Mouse (Mus musculus) gastrocnemius, postnatal 14 days (tissue): Measurements from ENCODE around the gene Gm16253. TPM values are rescaled to one million over a fixed set of nuclear protein-coding genes. Genes with fewer than 3 reads are reported as not detected.
"Not testable (repeated sequence)": the region's sequence is repeated elsewhere in the genome, so short reads cannot be mapped to it uniquely, and the experiment has no call there.

Source experiments
- DNase-seq: peaks from one replicate; pipeline ENCODE4 v3.0.0; 2021; ENCODE audit warnings: mixed read lengths
- intact Hi-C: fragments of 180-260 bp; cut with DNase I; formaldehyde crosslinking; loops from one replicate; pipeline ENCODE4 v1.15.1; 2025; ENCODE audit warnings: low total_unique reads
- total RNA-seq, 2 experiments: library from RNA; stranded (reverse); gene quantifications; 2 replicates each; pipeline ENCODE4 v1.2.3; 2021

The Gm16253 gene
- total RNA-seq, 2 experiments from 2014 or later, result 1.2 to 1.5 TPM

DNA sequence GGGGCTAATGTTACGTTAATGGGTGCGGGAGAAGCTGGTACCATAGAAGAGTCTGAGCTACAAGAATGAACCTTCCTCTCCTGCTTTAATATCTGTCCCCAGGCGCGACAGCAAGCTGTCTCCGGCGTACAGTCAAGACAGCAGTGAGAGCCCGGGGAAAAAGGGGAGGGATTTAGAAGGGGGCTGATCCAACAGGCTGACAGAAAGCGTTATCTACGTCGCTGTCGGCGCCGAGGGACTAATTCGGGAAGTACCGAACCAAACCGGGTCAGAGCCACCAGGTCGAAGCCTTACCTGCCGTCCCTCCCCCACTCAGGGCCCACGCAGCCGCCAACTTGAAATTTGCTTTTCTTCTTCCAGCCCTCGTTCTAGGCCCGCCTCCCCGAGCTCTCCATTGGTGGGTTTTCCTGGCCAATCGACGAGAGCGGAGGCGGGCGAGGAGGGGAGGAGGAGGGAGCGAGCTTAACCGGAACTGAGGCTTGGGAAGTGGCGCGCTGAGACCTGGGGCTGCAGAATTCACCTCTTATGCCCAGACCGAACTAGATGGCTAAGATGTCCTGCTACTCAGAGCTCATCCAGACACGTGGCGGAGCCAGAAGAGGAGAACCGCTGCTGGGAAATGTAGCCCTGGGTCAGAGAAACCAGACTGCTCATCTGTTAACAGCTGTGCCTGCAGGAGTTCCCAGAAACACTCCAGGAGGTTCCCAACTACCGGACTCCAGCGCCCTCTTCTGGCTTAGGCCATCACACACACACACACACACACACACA lies 17.2 kb downstream of the Gm16253 start, which contains the start of gene Polr3gl:
TSS of gene Polr3gl (minus strand) at position 392 of the 771 bp plus-strand sequence.
- intact Hi-C loops, result no loop called here
- DNase-seq, result peak; percentile 94

DNA sequence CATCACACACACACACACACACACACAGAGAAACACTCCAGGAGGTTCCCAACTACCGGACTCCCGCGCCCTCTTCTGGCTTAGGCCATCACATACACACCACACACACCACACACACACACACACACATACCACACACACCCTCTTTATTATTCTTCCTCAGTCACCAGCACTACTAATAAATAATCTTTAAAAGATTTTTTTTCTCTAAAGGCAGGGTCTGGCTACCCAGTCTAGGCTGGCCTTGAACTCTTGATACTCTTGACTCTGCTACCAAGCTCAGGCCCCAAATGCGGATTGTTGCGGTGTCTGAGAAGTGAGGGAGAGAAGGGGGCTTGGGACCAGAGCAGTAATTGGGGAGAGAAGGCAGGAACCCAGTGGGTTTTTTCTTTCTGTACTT lies 18.1 kb downstream of the Gm16253 start:
- intact Hi-C loops, result loop anchor here (5.0 kb wide), 1 partner anchor 37 kb away; no protein-coding TSS in a partner anchor
- no peak for DNase-seq

DNA sequence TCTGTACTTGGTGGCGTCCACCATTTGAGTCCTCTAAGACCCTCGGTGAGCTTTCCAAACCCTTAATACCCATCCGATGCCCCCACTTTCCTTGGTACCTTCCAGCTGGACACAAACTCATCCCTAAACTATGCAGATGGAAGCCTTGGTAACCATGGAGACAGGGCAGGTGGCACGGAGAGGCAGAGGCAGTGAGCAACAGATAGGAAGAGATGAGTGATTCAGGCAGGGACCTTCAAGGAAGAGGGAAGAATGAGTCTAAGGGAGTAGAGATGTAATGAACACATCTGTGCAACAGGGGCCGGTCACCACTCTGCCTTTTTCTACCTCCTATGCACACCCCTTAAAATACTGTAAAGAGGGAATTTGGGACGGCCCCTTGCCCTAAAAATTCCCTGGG lies 18.9 kb downstream of the Gm16253 start:
- DNase-seq, result no peak
- intact Hi-C loops, result loop anchor here (5.0 kb wide), 1 partner anchor 37 kb away; no protein-coding TSS in a partner anchor

DNA sequence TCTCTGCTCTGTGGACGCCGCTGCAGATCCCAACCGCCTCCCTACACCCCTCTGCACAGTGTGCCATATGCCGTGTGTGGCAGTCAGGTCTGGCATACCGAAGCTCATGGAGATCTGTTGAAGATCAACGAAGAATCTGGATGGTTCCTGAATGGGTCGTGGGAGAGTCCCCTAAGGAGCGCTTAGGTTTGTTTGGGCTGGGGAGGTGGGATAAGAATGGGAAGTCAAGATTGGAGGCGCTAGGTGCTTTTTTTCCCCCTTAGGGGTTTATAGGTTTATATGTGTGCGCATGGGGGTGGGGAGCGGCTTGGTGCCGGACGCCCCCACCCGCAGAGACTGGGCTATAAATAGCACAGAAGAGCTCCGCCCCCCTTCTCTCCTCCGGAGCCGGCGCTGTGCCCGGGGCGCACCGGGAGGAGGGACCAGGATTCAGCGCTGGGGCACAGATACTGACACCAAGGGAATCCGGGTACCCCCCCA lies 19.5 kb downstream of the Gm16253 start, which contains the start of gene Ankrd34a:
TSS of gene Ankrd34a (plus strand) at position 409 of the 480 bp plus-strand sequence.
- peak; percentile 63 for DNase-seq
- intact Hi-C loops, result loop anchor here (5.0 kb wide), 1 partner anchor 36 kb away; no protein-coding TSS in a partner anchor

DNA sequence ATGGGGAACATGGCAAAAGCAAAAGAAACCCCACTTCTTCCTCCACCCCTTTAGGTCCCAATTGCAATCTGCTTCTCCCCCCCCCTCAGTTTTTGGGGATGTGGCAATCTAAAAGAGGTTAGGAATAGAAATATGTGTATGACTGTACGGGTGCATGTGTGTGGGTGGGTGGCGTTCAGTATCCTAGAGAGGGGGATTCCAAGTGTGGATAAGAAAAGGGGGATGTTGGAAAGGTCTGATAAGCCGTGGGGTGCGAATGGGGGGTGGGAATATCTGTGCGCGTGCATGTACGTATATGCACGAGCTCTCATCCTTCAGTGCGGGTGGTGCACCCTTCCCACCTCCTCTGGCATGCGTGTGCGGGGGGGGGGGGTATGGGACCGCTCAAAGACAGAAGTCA lies 20.1 kb downstream of the Gm16253 start:
- DNase-seq, result no peak
- intact Hi-C loops, result loop anchor here (5.0 kb wide), 1 partner anchor 35 kb away; no protein-coding TSS in a partner anchor

DNA sequence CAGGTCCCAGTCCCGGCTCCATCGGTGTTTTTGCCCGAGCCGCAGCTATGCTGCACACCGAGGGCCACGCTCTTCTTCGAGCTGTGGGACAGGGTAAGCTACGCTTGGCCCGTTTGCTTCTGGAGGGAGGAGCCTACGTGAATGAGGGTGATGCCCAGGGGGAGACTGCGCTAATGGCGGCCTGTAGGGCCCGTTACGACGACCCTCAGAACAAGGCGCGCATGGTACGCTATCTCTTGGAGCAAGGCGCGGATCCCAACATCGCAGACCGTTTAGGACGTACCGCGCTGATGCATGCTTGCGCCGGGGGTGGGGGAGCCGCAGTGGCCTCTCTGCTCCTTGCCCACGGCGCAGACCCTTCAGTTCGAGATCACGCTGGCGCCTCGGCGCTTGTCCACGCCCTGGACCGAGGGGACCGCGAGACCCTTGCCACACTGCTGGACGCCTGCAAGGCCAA lies 20.7 kb downstream of the Gm16253 start:
- intact Hi-C loops, result loop anchor here (5.0 kb wide), 1 partner anchor 35 kb away; no protein-coding TSS in a partner anchor
- DNase-seq, result peak; percentile 20

DNA sequence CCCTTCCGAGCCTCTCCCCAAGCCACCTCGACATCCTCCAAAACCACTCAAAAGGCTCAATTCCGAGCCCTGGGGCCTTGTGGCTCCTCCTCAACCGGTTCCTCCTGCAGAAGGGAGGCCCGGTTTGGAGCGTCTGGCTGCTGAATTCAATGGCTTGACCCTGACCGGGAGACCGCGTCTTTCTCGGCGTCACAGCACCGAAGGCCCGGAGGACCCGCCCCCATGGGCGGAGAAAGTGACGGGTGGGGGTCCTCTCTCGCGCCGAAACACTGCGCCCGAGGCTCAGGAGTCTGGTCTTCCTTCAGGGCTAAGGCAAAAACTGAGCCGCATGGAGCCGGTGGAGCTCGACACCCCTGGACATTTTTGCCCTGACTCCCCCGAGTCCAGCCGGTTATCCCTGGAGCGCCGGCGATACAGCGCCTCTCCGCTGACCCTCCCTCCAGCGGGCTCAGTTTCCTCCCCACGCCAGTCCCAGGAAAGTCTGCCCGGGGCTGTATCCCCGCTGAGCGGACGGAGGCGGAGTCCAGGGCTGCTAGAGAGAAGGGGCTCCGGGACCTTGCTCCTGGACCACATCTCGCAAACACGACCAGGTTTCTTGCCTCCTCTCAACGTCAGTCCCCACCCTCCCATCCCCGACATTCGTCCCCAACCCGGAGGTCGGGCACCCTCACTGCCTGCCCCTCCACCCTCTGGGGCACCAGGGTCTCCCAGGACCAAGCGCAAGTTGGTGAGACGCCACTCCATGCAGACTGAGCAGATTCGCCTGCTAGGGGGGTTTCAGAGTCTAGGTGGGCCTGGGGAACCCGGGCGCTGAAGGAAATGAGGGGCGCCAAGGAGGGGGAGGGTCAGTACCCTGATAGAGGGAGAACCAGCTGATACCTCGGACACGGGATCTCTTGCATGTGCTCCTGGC lies 21.6 kb downstream of the Gm16253 start:
- intact Hi-C loops, result loop anchor here (5.0 kb wide), 1 partner anchor 34 kb away; no protein-coding TSS in a partner anchor
- peak; percentile 75 for DNase-seq

DNA sequence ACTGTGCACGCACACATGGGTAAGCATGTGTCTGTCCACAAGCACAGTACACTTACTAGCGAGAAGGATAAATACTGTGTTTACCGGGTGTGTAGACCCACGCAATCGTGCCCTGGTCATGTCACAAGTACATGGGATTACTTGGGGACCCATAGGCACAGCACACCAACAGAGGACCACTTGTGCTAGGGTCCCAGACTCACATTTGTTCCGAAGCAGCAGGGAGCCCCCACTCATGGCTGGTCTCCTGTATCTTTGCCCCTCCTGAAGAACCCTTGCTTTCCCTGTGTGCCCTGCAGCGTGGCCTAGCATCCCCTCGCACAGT lies 22.2 kb downstream of the Gm16253 start:
- intact Hi-C loops, result loop anchor here (5.0 kb wide), 1 partner anchor 33 kb away; no protein-coding TSS in a partner anchor
- no peak for DNase-seq

DNA sequence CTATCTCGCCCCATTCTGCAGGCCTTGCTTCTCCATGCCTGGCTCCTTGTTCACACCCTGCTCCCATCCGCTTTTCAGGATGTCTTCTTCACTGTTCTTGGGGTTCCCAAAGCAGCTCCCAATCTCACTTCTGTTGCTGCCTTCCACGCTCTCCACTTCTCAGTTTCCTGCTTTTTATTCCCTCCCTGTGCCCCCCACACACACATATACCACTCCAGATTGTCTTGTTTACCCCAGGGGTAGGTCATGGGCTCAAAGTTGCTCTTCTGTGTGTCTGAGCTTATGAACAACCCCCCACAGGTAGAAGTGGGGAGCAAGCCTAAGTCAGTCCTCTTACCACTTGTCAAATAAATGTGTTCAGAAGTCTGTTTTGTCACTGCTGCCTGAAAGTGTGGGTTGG lies 22.6 kb downstream of the Gm16253 start:
- intact Hi-C loops, result loop anchor here (5.0 kb wide), 1 partner anchor 33 kb away; no protein-coding TSS in a partner anchor
- no peak for DNase-seq

DNA sequence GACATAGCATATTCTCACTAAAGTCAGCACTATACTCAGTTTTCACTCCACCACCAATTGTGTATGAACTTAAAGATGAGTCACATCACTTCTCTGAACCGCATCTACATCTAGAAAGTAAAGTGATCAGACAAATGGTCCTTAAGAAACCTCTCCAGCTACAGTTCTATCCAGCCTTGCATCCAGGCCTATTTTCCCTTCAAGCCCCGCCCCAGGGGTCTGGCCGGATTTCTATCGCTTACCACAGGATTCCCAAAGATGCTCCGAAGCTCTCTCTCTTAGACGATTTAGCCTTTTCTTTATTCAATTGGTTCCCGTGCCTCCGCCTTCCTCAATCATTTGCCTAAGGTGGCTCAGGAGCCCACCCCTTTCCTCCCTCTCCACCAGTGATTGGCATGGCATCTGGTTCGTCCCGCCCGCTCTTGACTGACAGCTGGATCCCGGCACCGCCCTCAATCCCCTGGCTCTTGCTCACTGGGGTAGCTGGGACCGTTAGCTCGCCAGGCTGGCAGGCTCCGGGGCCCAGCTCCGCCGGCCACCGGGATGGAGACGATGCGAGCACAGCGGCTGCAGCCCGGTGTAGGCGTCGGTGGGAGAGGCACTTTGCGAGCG lies 24.0 kb downstream of the Gm16253 start, which contains the start of gene Lix1l:
TSS of gene Lix1l (plus strand) at position 511 of the 612 bp plus-strand sequence.
- intact Hi-C loops, result no loop called here
- DNase-seq, result peak; percentile 95

DNA sequence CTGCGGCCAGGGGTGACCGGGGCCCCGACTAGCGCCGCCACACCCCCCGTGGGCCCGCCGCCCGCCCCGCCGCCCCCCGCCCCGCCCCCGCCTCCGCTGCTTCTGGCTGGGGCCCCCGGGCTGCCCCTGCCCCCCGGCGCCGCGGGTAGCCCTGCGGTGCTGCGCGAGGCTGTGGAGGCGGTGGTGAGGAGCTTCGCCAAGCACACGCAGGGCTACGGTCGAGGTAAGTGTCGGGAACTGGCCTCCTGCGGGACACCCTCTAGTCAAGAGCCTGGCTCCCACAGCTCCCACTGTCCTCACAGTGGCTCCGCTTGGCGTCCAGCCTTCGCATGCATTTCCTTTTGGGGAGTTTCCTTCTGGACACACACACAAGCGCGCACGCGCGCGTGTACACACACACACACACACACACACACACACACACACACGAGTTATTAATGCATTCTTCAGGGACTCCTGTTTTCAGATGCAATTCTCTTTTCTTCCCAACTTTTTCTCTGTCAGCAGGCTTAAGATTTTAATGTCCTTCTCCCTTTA lies 24.5 kb downstream of the Gm16253 start:
- DNase-seq, result peak; percentile 80
- intact Hi-C loops, result no loop called here

DNA sequence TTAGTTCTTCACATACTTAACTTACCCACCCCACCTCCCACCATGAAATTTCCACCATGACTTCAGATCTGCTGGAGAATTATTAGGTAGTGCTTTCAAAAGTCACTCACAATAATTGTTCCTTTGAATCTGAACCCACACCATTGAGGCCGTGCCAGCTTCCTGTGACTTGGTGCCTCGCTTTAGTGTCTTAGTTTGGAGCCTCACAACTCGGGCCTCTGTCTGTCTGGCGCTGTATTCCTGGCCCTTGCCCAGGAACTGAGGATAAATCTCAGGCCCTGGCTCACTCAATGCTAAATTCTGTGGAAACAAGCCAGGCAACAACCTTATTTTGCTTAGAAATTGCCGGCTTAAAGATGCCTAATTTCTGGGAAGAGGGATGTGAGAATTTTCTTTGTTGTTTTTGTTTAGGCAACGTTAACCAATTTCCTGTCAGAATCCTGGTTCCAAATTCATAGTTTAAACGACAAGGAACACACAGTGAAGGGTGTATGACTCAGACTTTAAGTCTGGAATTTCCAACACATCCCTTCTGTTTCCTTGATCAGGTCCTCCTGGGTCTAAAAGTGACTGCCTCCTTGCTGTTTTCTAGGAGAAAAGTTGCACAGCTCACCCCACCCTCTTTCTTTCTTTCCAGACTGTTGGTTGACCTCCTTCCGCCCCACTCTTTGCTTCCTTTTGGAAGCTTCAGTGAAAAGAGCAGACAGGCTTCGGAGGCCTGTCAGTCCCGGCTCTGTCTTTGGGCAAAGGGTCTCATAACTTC lies 25.3 kb downstream of the Gm16253 start:
- intact Hi-C loops, result no loop called here
- peak; percentile 45 for DNase-seq

DNA sequence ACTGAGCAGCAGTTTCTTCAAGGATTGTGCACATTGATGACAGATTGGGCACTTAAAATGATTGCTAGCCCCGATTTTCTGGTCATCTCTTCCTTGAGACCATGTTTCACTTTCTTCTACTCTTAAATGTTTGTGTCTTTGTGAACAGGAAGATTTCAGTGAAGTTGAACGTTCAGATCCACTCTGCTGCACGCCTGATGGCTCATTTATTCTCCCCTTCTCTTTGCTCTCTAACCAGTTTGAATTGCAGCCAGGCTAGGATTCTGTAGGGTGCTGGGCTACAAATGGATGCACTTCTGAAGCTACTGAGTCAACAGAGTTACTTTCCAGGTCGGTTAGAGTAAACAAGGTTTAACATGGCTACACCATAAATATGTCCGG lies 25.9 kb downstream of the Gm16253 start:
- no peak for DNase-seq
- intact Hi-C loops, result no loop called here

DNA sequence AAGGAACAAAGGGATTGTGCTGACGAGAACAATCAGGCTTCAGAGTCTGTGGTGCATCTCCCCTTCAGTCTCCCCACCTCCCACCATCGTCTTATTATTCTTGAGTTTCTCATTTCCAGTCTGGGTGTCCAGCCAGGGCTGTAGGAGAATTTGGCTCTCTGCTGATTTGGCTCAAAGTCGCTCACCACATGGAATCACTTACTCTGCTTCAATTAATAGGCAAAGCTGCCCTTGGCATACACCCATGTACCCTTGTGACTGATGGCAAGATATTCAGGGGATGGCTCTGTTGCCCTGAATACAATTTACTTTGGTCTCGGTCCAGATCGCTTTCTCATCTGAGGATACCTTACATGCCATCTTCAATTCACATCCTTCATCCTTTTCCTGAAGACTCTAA lies 26.5 kb downstream of the Gm16253 start:
- intact Hi-C loops, result no loop called here
- no peak for DNase-seq

DNA sequence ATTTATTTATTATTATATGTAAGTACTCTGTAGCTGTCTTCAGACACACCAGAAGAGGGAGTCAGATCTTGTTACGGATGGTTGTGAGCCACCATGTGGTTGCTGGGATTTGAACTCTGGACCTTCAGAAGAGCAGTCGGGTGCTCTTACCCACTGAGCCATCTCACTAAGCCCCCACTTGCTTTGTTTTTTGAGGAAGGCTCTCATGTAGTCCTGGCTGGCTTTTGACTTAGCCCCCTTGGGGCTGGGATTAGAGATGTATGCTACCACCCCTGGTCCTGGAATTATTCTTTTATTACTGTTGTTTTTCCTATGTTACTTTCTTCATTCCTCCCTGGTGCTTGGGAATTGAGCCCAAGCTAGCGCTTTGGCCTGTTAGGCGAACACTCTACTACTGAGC lies 29.2 kb downstream of the Gm16253 start:
- DNase-seq, intact Hi-C loops: not testable (repeated sequence)

DNA sequence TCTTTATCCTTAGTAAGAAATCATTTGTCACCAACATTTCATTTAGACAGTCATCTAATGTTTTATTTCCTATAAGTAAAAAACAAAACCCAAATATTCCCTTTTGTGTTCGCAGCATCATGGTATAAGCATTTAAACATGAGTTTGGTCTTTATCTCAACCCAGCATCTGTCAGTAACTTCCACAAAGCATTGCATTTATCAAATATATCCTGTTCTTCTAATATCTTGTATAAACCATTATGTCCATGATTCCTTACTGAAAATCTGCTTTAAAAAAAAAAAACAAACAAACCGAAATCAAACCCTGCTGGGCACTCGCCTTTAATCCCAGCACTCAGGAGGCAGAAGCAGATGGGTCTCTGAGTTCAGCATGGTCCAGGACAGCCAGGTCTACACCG lies 29.8 kb downstream of the Gm16253 start:
- DNase-seq, result no peak
- intact Hi-C loops, result no loop called here

DNA sequence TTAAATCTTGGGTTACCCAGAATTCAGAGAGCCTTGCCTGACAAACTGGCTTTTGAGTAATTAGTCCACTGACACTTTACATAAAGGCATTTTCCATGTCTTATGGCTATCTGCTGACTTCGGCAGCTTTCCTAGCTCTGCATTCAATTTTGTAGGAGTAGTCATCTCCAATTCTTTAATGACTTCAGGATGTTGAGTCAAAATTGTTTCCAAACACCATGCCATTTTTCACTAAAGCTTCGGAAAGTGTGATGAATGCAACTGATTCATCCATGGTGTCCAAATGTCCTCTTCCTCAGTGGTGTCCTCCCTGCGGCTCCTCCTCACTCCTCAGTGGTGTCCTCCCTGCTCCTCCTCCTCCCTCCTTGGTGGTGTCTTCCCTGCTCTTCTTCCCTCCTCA lies 41.2 kb downstream of the Gm16253 start:
- DNase-seq, result no peak
- intact Hi-C loops, result no loop called here

DNA sequence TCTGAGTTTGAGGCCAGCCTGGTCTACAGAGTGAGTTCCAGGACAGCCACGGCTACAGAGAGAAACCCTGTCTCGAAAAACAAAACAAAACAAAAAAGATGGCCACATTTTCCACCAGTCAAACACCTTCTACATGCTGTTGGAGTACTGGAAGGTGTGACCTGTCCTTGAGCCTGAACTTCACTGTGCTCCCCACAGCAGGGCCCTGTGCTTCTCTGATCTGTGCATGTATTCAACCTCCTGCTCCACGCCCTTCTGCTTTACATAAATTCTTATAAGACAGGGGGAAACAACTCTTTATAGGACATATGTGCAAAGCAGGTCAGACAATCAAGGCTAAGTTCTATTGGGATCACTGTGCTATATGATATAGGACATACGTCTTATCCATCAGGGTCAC lies 46.4 kb downstream of the Gm16253 start:
- intact Hi-C loops, result no loop called here
- no peak for DNase-seq
